Mouse (Mus musculus) bone marrow, adult 2 months (tissue): ENCODE data around the gene Vps53.

Source experiments
- CTCF ChIP-seq: fragments of 200-500 bp; IDR thresholded peaks from 2 replicates; pipeline ENCODE4 v1.5.1; 2011; ENCODE audit warnings: low read length, control low read depth; ENCODE audit not compliant: control insufficient read depth, insufficient read depth
- POLR2A ChIP-seq: fragments of 200-500 bp; IDR thresholded peaks from 2 replicates; pipeline ENCODE4 v1.6.1; 2011; ENCODE audit warnings: low read depth, mild to moderate bottlenecking, control low read depth, low read length, borderline replicate concordance; ENCODE audit not compliant: control insufficient read depth

- TF ChIP-seq CTCF = no peak
- TF ChIP-seq POLR2A = no peak
These were observed 178.1 kb downstream of the Vps53 start for GRCm38 (mm10) chr11:76001237-76001878.
